Mouse (Mus musculus): ENCODE results near the gene Kera. TPM values are rescaled to one million over a fixed set of nuclear protein-coding genes. Genes with fewer than 3 reads are reported as not detected.

Gene Kera
- polyA plus RNA-seq, 1 experiment, result not detected

GRCm38 (mm10) chr10:97591036-97591435 lies 15.6 kb upstream of the Kera start:
- no peak overlapping the region for H3K27ac ChIP-seq (ENCODE audit: control insufficient read depth, insufficient read depth, low read depth, low read length)
- TF ChIP-seq CTCF (IDR thresholded peaks at IDR 0.05; ENCODE audit: control insufficient read depth, insufficient read depth, insufficient replicate concordance, low read depth, low read length) (no peak), POLR2A (IDR thresholded peaks at IDR 0.05; ENCODE audit: control insufficient read depth, low read depth, low read length) (no peak)
- no peaks in the 10 kb centered on the region for H3K27me3 ChIP-seq (ENCODE audit: control insufficient read depth, insufficient read depth, low read length)
- no peaks in the 10 kb centered on the region for H3K36me3 ChIP-seq (ENCODE audit: control insufficient read depth, insufficient read depth, low read length)
- H3K4me3 ChIP-seq (ENCODE audit: control insufficient read depth, low read depth, low read length), result no peak overlapping the region
- H3K4me1 ChIP-seq (ENCODE audit: control insufficient read depth, insufficient read depth, low read length), result no peaks in the 10 kb centered on the region

DNA sequence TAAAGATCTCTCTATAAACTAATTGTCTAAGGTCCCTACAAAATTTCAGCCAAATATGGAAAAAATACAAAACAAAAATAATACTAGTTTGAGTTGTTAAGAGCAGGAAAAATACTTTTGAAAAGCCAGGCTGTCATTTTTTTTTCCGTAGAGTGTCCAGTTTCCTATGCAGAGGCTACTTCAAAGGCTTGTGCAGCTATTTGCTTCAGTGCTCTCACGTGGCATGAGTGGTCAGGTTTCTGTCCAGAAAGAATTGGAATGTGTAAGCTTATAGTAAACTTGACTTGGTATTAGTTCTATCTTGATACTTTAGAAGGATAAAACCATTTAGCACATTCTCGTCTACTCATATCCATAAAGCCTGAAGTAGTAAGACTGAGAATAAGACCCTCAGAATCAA lies 15.0 kb upstream of the Kera start:
- no peak overlapping the region for H3K4me3 ChIP-seq (ENCODE audit: control insufficient read depth, low read depth, low read length)
- no peaks in the 10 kb centered on the region for H3K4me1 ChIP-seq (ENCODE audit: control insufficient read depth, insufficient read depth, low read length)
- H3K27ac ChIP-seq (ENCODE audit: control insufficient read depth, insufficient read depth, low read depth, low read length), result no peak overlapping the region
- H3K36me3 ChIP-seq (ENCODE audit: control insufficient read depth, insufficient read depth, low read length), result no peaks in the 10 kb centered on the region
- TF ChIP-seq CTCF (IDR thresholded peaks at IDR 0.05; ENCODE audit: control insufficient read depth, insufficient read depth, insufficient replicate concordance, low read depth, low read length), result no peak
- no peak for TF ChIP-seq POLR2A (IDR thresholded peaks at IDR 0.05; ENCODE audit: control insufficient read depth, low read depth, low read length)
- no peaks in the 10 kb centered on the region for H3K27me3 ChIP-seq (ENCODE audit: control insufficient read depth, insufficient read depth, low read length)

DNA sequence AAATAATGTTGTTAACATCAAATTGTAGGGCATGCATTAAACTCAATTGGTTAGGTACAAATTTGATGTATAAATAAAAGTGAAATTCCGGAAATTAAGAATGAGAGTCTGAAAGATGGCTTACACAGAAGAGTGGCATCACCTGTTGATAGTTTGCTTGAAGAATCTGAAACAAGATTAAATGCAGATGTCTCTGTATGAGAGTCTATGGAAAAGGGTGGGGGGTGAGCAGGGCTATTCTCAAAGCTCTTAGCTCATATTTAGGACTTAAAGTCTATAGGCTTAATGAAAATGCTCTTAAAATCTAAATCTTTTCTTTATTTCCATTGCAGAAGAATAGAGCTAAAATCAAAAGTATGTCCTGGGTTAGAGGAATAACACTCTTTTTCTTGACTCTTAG lies 11.0 kb upstream of the Kera start:
- Histone ChIP-seq H3K27ac (ENCODE audit: control insufficient read depth, insufficient read depth, low read depth, low read length) (no peak overlapping the region), H3K4me1 (ENCODE audit: control insufficient read depth, insufficient read depth, low read length) (no peaks in the 10 kb centered on the region), H3K4me3 (ENCODE audit: control insufficient read depth, low read depth, low read length) (no peak overlapping the region), H3K27me3 (ENCODE audit: control insufficient read depth, insufficient read depth, low read length) (no peaks in the 10 kb centered on the region), H3K36me3 (ENCODE audit: control insufficient read depth, insufficient read depth, low read length) (no peaks in the 10 kb centered on the region)
- TF ChIP-seq CTCF (IDR thresholded peaks at IDR 0.05; ENCODE audit: control insufficient read depth, insufficient read depth, insufficient replicate concordance, low read depth, low read length) (no peak), POLR2A (IDR thresholded peaks at IDR 0.05; ENCODE audit: control insufficient read depth, low read depth, low read length) (no peak)

DNA sequence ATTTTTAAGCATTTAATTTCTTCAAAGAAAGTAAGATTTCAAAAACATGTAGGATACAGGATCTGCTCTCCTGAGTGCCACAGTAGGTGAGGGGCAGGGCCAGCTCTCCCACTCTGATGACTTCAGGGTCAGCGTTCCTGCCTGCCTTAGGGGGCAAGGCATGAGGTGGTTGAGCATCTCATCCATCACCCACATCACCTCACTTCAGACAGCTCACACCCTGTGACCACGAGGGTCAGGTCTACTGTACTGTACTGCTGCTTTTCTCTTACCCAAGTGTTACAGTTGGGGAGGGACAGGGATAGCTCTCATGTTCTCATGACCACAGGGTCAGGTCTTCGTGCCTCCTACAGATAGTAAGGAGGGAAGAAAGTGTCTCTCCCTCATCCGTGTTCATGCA lies 4.9 kb upstream of the Kera start:
- Histone ChIP-seq H3K36me3 (ENCODE audit: control insufficient read depth, insufficient read depth, low read length) (no peaks in the 10 kb centered on the region), H3K4me1 (ENCODE audit: control insufficient read depth, insufficient read depth, low read length) (no peaks in the 10 kb centered on the region), H3K27ac (ENCODE audit: control insufficient read depth, insufficient read depth, low read depth, low read length) (no peak overlapping the region), H3K27me3 (ENCODE audit: control insufficient read depth, insufficient read depth, low read length) (no peaks in the 10 kb centered on the region), H3K4me3 (ENCODE audit: control insufficient read depth, low read depth, low read length) (no peak overlapping the region)
- TF ChIP-seq CTCF (IDR thresholded peaks at IDR 0.05; ENCODE audit: control insufficient read depth, insufficient read depth, insufficient replicate concordance, low read depth, low read length) (no peak), POLR2A (IDR thresholded peaks at IDR 0.05; ENCODE audit: control insufficient read depth, low read depth, low read length) (no peak)

GRCm38 (mm10) chr10:97603256-97603655 lies 3.4 kb upstream of the Kera start:
- TF ChIP-seq CTCF (IDR thresholded peaks at IDR 0.05; ENCODE audit: control insufficient read depth, insufficient read depth, insufficient replicate concordance, low read depth, low read length) (no peak), POLR2A (IDR thresholded peaks at IDR 0.05; ENCODE audit: control insufficient read depth, low read depth, low read length) (no peak)
- Histone ChIP-seq H3K27ac (ENCODE audit: control insufficient read depth, insufficient read depth, low read depth, low read length) (no peak overlapping the region), H3K27me3 (ENCODE audit: control insufficient read depth, insufficient read depth, low read length) (no peaks in the 10 kb centered on the region), H3K4me3 (ENCODE audit: control insufficient read depth, low read depth, low read length) (no peak overlapping the region), H3K4me1 (ENCODE audit: control insufficient read depth, insufficient read depth, low read length) (no peaks in the 10 kb centered on the region), H3K36me3 (ENCODE audit: control insufficient read depth, insufficient read depth, low read length) (no peaks in the 10 kb centered on the region)

DNA sequence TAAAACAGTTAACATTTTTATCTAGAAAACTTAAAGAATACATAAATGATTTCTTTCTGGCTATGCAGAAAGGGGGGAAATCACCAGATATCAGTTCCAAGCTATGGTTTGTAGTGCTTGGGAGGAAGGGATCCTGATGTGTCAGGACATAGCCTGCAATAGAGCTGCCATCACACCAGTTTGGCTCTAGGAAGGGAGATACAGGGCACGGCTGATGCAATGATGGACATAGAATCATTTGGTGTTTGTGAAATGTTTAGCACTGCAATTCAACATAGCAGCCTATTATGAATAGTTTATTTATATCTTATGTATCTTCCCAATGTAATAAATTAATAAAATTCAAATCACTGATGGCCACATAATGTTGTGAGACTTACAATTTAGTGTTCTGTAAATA lies 15.6 kb downstream of the Kera start:
- H3K27ac ChIP-seq (ENCODE audit: control insufficient read depth, insufficient read depth, low read depth, low read length), result no peak overlapping the region
- H3K4me3 ChIP-seq (ENCODE audit: control insufficient read depth, low read depth, low read length), result no peak overlapping the region
- no peaks in the 10 kb centered on the region for H3K36me3 ChIP-seq (ENCODE audit: control insufficient read depth, insufficient read depth, low read length)
- no peak for TF ChIP-seq POLR2A (IDR thresholded peaks at IDR 0.05; ENCODE audit: control insufficient read depth, low read depth, low read length)
- no peak for TF ChIP-seq CTCF (IDR thresholded peaks at IDR 0.05; ENCODE audit: control insufficient read depth, insufficient read depth, insufficient replicate concordance, low read depth, low read length)
- no peaks in the 10 kb centered on the region for H3K27me3 ChIP-seq (ENCODE audit: control insufficient read depth, insufficient read depth, low read length)
- H3K4me1 ChIP-seq (ENCODE audit: control insufficient read depth, insufficient read depth, low read length), result no peaks in the 10 kb centered on the region

DNA sequence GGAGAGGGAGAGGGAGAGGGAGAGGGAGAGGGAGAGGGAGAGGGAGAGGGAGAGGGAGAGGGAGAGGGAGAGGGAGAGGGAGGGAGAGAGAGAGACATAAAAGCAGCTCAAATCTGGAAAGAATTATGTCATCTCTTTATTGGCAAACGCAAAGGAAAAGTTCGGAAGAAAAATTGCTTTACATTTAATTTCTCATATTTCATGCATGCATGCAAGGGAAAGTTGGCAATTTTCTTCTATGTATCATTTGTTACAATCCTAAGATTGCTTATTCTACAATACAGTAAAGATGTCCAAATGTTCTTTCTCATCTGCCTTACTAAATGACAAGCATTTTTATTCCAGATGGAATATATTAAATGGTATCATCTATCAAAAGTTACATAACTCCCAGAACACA lies 17.7 kb downstream of the Kera start:
- no peak overlapping the region for H3K27ac ChIP-seq (ENCODE audit: control insufficient read depth, insufficient read depth, low read depth, low read length)
- TF ChIP-seq CTCF (IDR thresholded peaks at IDR 0.05; ENCODE audit: control insufficient read depth, insufficient read depth, insufficient replicate concordance, low read depth, low read length), result no peak
- TF ChIP-seq POLR2A (IDR thresholded peaks at IDR 0.05; ENCODE audit: control insufficient read depth, low read depth, low read length), result no peak

DNA sequence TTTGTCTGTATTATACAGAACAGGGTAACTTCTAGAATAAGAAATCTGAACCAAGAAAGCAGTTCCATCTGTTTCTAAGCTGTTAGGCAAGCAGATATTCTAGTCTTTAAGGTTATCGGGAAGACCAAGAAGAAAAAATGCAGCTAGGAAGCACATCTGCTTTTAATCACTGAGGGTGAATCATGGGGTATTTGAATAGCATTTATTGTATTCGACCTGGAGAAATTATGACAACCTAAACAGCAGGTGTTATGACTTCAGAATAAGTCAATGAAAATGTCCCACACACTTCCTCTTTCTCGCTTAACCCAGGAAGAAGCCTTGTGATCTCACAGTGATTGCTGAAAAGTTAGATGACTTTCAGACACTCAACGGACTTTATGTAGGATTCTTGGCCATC lies 18.4 kb downstream of the Kera start:
- H3K36me3 ChIP-seq (ENCODE audit: control insufficient read depth, insufficient read depth, low read length), result no peaks in the 10 kb centered on the region
- TF ChIP-seq POLR2A (IDR thresholded peaks at IDR 0.05; ENCODE audit: control insufficient read depth, low read depth, low read length) (no peak), CTCF (IDR thresholded peaks at IDR 0.05; ENCODE audit: control insufficient read depth, insufficient read depth, insufficient replicate concordance, low read depth, low read length) (no peak)
- H3K4me1 ChIP-seq (ENCODE audit: control insufficient read depth, insufficient read depth, low read length), result no peaks in the 10 kb centered on the region
- no peak overlapping the region for H3K4me3 ChIP-seq (ENCODE audit: control insufficient read depth, low read depth, low read length)
- H3K27me3 ChIP-seq (ENCODE audit: control insufficient read depth, insufficient read depth, low read length), result no peaks in the 10 kb centered on the region
- no peak overlapping the region for H3K27ac ChIP-seq (ENCODE audit: control insufficient read depth, insufficient read depth, low read depth, low read length)

More for the DNA sequence above, 17.7 kb downstream of the Kera start:
- Histone ChIP-seq H3K27me3 (ENCODE audit: control insufficient read depth, insufficient read depth, low read length) (no peaks in the 10 kb centered on the region), H3K36me3 (ENCODE audit: control insufficient read depth, insufficient read depth, low read length) (no peaks in the 10 kb centered on the region), H3K4me3 (ENCODE audit: control insufficient read depth, low read depth, low read length) (no peak overlapping the region), H3K4me1 (ENCODE audit: control insufficient read depth, insufficient read depth, low read length) (no peaks in the 10 kb centered on the region)
